Mouse (Mus musculus): ENCODE data around the gene Tnxb.

- TF ChIP-seq CTCF (IDR thresholded peaks at IDR 0.05): no peak
- no peak for TF ChIP-seq EP300 (IDR thresholded peaks at IDR 0.05)
Observed at GRCm38 (mm10) chr17:34624981-34625380, 45.4 kb upstream of the Tnxb start.
